Mouse (Mus musculus): ENCODE measurements around the gene Cd83. TPM values are rescaled to one million over a fixed set of nuclear protein-coding genes. Genes with fewer than 3 reads are reported as not detected.
A peak's percentile ranks its signal among the peaks of the same experiment; 100 is the strongest.

The Cd83 gene
- total RNA-seq (2022): 10 to 100 TPM in 2 of 4 experiments, 1 to 10 TPM in 2; 7.6 to 21.2 (median 13.4) TPM

GRCm38 (mm10) chr13:43784725-43785711 lies at the start of gene Cd83:
Gene Cd83 (plus strand): TSS chr13:43784775.
- DNase-seq (ENCODE audit: low spot score in 2 of 2): peak in 1 of 2 experiments; percentile 30

- DNase-seq (ENCODE audit: low spot score in 2 of 2): peak; percentile 80 to 84
Measured at GRCm38 (mm10) chr13:43739598-43740275, 44.8 kb upstream of the Cd83 start.

GRCm38 (mm10) chr13:43740276-43740608 lies 44.3 kb upstream of the Cd83 start:
- no peak for DNase-seq (ENCODE audit: low spot score in 2 of 2)

DNA sequence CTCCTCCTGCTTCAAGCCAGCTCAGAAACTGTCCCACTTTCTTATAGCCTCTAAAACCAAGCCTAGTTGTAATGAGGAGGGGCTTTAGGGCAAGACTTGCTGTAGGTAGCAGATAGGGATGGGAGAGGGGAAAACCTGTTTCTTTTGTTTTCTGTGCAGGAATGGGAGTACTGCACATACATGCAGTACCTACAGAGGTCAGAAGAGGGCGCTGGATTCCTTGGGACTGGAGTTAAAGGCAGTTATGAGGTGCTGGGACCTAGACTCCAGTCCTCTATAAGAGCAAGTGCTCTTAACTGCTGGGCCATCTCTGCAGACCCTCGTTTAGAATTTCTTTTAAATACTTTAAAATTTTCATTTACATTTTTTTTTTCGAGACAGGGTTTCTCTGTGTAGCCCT lies 41.9 kb upstream of the Cd83 start:
- no peak for DNase-seq (ENCODE audit: low spot score in 2 of 2)

GRCm38 (mm10) chr13:43744259-43744658 lies 40.3 kb upstream of the Cd83 start:
- no peak for DNase-seq (ENCODE audit: low spot score in 2 of 2)

DNA sequence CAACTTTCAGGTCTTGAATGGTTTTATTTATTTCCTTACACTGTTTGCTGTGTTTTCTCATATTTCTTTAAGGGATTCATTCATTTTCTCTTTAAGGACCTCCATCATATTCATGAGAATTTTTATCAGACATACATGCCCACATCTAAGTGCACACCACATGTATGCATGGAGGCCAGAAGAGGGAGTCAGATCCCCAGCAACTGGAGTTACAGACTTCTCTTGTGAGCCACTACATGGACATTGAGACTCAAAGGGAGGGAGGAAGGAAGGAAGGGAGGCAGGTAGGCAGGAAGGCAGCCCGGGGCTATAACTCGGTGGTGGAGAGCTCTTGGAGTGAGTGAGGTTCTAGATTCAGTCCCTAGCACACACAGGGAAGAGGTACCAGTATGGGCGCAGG lies 34.3 kb upstream of the Cd83 start:
- DNase-seq (ENCODE audit: low spot score in 2 of 2): no peak

- DNase-seq (ENCODE audit: low spot score in 2 of 2): no peak
Measured at GRCm38 (mm10) chr13:43750966-43751365, 33.6 kb upstream of the Cd83 start.

DNA sequence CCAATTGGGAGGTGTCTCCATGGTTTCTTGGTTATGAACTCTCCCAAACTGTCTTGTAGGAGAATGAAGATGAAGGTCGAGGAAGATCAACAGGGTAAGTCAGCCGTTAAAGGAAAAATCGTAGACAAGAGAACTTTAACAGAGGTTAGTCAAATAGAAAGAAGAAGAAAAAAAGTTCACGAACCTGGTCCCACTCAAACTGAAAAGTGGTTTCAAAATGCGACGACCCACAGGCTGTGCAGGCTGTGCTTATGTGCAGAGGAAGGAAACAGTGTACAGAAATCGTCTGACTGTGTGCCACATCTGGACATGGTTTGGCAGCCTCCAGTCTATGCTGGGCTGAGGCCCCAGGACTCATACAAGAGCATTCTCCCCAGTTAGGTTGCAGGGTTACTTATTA lies 32.2 kb upstream of the Cd83 start:
- no peak for DNase-seq (ENCODE audit: low spot score in 2 of 2)

GRCm38 (mm10) chr13:43753652-43754051 lies 30.9 kb upstream of the Cd83 start:
- DNase-seq (ENCODE audit: low spot score in 2 of 2): no peak

GRCm38 (mm10) chr13:43754455-43755128 lies 30.0 kb upstream of the Cd83 start:
- no peak for DNase-seq (ENCODE audit: low spot score in 2 of 2)

- DNase-seq (ENCODE audit: low spot score in 2 of 2): no peak
Measured at GRCm38 (mm10) chr13:43755573-43755972, 29.0 kb upstream of the Cd83 start.

GRCm38 (mm10) chr13:43761156-43761855 lies 23.3 kb upstream of the Cd83 start:
- DNase-seq (ENCODE audit: low spot score in 2 of 2): no peak

DNA sequence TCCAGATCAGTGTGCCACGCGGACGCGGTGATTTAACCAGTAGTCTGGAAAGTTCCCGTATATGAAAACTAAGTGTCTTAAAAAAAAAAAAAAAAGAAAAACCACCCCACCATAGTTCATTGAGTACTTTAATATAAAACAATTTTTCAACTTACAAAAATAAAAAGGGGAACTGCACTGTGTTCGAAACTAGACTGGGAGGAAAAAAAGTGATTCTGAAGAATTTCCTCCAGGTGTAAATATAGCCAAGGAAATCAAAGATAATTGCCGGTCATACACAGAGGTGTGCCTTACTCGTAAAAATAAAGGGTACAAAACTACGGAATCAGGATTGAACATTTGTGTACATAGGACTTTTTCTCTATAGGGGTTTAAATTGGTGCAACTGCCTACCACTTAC lies 21.7 kb upstream of the Cd83 start:
- DNase-seq (ENCODE audit: low spot score in 2 of 2): no peak

- DNase-seq (ENCODE audit: low spot score in 2 of 2): no peak
Measured at GRCm38 (mm10) chr13:43763301-43763994, 21.1 kb upstream of the Cd83 start.

DNA sequence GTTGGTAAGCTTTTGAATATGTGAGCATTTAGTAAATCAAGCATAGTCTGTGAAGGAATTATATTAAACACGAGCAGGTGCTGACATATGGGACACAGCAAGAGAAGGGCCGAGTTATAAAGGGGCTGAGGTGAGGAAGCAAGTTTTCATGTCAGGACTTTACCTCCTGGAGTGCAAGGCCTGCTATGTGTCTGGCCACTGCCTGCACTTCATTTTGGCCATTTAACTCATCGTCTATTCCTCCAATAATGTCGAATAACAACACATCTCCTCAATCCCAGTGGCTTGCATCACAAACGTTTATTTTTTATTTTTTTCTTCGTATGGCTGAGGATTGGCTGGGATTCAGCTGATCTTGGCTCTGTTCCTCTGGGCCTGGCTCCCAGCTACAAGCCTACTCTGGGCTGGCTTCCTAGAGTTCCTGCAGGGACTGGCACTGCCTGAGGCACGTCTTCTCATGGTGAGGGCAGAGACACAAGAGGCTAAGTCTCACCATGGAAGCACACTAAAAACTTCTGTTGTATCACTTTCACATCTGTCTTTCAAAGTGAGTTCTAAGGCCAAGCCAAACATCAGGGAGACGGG lies 20.5 kb upstream of the Cd83 start:
- peak in 1 of 2 experiments; percentile 62 for DNase-seq (ENCODE audit: low spot score in 2 of 2)

DNA sequence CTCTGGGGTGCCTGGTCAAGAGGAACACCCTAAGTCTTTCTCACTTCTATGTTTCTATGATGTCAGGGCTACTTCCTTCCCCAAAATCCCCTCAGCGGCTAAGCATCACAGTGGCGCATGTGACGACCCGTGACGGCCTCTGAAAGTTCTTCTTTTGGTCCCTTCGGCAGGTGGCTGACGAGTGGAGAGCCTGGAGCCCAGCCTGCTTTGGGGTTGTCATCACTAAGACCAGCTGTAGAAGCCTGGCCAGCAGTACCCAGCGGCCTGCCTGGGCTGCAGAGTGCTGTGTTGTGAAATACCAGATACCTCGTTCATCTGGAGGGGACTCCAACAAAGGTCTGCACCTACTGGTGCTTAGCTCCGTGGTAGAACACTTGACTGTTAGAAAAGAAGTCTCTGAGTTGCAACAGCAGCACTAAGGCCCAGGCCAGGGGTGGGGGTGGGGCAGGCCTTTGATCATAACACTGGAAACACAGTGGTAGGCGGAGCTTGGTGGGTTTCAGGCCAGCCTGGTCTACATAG lies 19.2 kb upstream of the Cd83 start:
- DNase-seq (ENCODE audit: low spot score in 2 of 2): no peak

DNA sequence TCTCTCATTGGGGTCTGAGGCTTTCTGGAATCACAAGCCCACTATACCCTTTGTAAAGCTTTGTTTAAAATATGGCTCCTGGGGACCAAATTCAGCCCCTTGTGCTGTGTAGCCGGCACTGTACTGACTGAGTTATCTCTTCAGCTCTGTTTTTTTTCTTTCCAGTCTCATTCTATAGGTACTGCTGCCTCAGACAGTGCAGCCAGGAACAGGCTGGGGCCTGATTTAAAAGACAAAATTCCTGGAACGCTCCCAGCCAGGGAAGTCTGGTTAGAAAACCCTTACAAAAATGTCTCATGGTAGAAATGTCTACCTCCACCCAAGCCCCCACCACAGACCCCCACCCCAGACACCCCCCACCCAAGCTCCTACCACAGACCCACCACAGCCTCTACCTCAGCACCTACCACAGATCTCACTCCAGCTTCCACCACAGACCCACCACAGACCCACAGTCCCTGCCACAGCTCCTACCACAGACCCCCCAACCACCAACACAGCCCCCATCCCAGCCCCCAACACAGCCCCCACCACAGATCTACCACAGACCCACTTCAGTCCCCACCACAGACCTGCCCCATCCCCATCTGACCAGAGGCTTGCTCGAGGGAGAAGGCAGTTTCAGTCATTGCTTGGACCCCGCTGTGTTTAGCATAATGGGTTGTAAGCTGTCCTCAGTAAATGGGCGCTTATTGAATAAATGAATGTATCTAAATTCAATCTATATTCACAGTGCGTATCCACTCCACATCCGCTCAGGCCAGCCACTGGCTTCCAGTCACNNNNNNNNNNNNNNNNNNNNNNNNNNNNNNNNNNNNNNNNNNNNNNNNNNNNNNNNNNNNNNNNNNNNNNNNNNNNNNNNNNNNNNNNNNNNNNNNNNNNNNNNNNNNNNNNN lies 17.5 kb upstream of the Cd83 start:
- no peak for DNase-seq (ENCODE audit: low spot score in 2 of 2)

DNA sequence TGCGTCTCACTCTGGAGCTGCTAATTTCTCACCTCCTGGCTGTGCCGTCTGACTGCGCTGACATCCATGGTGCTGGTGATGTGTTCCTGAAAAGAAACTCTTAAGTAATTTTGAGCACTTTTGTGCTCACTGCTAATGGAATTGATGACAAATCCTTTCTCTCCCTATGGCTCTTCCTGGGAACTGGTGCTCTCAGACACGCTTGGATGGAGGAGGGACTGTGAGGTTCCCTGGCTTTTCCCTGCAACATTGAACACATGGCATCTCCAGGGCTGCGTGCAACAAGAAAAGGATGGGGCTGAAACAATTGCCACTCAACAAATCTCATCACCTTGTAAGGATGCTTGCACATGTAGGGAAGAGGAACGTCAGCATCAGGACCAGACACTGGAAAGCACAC lies 11.6 kb upstream of the Cd83 start:
- no peak for DNase-seq (ENCODE audit: low spot score in 2 of 2)

GRCm38 (mm10) chr13:43773965-43774566 lies 10.5 kb upstream of the Cd83 start:
- DNase-seq (ENCODE audit: low spot score in 2 of 2): peak; percentile 41 to 66

Measured in layer of hippocampus, adult 8-10 months (tissue).